Mouse (Mus musculus): ENCODE measurements at regions not wholly inside any gene's neighbourhood (a gene's known extent, or its start where the extent isn't known, plus 50 kb on each side); places are given as distances from the start of the nearest gene placed in this dataset.

DNA sequence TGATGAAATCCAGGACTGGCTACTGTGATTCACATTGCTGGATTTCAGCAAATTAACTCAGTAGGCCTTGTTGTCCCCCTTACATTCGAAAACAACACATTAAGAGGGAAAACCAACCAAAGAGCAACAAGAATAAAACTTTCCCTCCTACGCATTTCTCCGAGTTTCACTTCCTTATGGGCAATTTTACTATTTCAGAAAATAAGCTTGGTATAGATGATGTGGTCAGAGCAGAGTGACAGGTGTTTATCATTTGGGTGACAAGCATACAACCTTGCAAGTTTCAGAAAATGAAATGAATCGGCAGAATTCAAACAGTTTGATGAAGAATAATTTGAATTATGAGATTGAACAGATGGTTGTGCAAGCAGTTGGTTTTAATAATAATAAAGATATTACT is 220.6 kb downstream of the Etaa1 start:
- no peak for TF ChIP-seq GATA1 (IDR thresholded peaks at IDR 0.05; ENCODE audit: borderline replicate concordance, low read length)
- no peak for TF ChIP-seq POLR2AphosphoS5 (IDR thresholded peaks at IDR 0.05; ENCODE audit: insufficient replicate concordance, low read depth, low read length)
- no peak for TF ChIP-seq CTCF (IDR thresholded peaks at IDR 0.05; ENCODE audit: low read depth, low read length)
- no peaks in the 10 kb centered on the region for H3K27me3 ChIP-seq (ENCODE audit: insufficient read depth, low read length)
- H3K4me3 ChIP-seq (ENCODE audit: low read depth, low read length) = no peak overlapping the region
- DNase-seq (ENCODE audit: low spot score) (no peak), ATAC-seq (ENCODE audit: extremely low read depth, insufficient number of reproducible peaks, low FRiP score, poor library complexity, severe bottlenecking) (no peak)
- H3K4me1 ChIP-seq (ENCODE audit: insufficient read depth, low read depth, low read length) = no peaks in the 10 kb centered on the region
- H3K9me3 ChIP-seq (replicated peaks) = no peaks in the 10 kb centered on the region
- no peaks in the 10 kb centered on the region for H3K36me3 ChIP-seq (replicated peaks)

DNA sequence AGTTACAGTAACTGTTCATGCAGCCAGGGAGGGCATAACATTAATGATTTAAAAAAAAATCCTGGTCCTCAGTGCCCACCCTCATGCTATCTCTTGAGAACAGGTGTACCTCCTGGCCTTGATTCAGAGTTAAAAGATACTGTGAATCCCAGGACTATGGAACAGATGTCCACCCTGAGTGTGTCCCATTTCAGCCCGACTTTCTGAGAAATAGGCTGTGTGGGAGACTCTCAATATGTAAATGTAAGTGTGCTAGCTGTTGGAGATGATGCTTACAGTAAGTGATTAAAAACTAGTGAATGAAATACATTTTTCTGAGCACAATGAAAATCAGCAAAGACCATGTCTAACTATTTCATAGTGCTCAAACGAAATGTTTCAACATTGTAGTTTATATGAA is 219.2 kb downstream of the Etaa1 start:
- TF ChIP-seq TAL1 (conservative IDR thresholded peaks at IDR 0.05; ENCODE audit: low read depth, low read length) (no peak), POLR2AphosphoS5 (IDR thresholded peaks at IDR 0.05; ENCODE audit: insufficient replicate concordance, low read depth, low read length) (no peak), GATA1 (IDR thresholded peaks at IDR 0.05; ENCODE audit: borderline replicate concordance, low read length) (no peak), GATA2 (IDR thresholded peaks at IDR 0.05; ENCODE audit: borderline replicate concordance, low read depth, low read length) (no peak), CTCF (IDR thresholded peaks at IDR 0.05; ENCODE audit: low read depth, low read length) (no peak)
- ATAC-seq (ENCODE audit: extremely low read depth, insufficient number of reproducible peaks, low FRiP score, poor library complexity, severe bottlenecking) = no peak
- no peaks in the 10 kb centered on the region for H3K4me1 ChIP-seq (ENCODE audit: insufficient read depth, low read depth, low read length)

DNA sequence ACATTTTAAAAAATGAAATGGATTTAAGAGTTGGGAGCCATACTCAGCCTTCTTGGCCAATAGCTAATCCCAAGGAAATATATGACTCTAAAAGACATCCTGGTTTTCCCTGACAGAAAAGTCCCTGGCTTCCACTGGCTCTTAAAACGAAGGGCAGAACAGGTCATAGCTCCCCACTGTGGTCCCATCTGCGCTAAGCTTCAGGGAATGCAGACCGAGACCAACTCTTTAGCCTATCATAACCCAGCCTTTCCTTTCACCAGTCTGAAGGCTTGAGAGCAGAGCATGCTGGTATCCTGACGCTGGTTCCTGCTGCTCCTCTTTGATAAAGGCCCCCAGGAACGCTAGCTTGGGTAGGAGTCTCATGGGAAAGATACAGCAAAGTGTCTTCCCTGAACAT is 214.8 kb downstream of the Etaa1 start:
- TF ChIP-seq TAL1 (conservative IDR thresholded peaks at IDR 0.05; ENCODE audit: low read depth, low read length) (no peak), POLR2AphosphoS5 (IDR thresholded peaks at IDR 0.05; ENCODE audit: insufficient replicate concordance, low read depth, low read length) (no peak), GATA1 (IDR thresholded peaks at IDR 0.05; ENCODE audit: borderline replicate concordance, low read length) (no peak), GATA2 (IDR thresholded peaks at IDR 0.05; ENCODE audit: borderline replicate concordance, low read depth, low read length) (no peak)
- ATAC-seq (ENCODE audit: extremely low read depth, insufficient number of reproducible peaks, low FRiP score, poor library complexity, severe bottlenecking) (no peak), DNase-seq (ENCODE audit: low spot score) (no peak)
- no peaks in the 10 kb centered on the region for H3K36me3 ChIP-seq (replicated peaks)
- no peak overlapping the region for H3K4me3 ChIP-seq (ENCODE audit: low read depth, low read length)
- H3K9me3 ChIP-seq (replicated peaks) = no peaks in the 10 kb centered on the region
- no peaks in the 10 kb centered on the region for H3K4me1 ChIP-seq (ENCODE audit: insufficient read depth, low read depth, low read length)
- no peaks in the 10 kb centered on the region for H3K27me3 ChIP-seq (ENCODE audit: insufficient read depth, low read length)

More for the DNA sequence above, 219.2 kb downstream of the Etaa1 start:
- Histone ChIP-seq H3K4me3 (ENCODE audit: low read depth, low read length) (no peak overlapping the region), H3K36me3 (replicated peaks) (no peaks in the 10 kb centered on the region), H3K27me3 (ENCODE audit: insufficient read depth, low read length) (no peaks in the 10 kb centered on the region), H3K9me3 (replicated peaks) (no peaks in the 10 kb centered on the region)
- DNase-seq (ENCODE audit: low spot score) = no peak

DNA sequence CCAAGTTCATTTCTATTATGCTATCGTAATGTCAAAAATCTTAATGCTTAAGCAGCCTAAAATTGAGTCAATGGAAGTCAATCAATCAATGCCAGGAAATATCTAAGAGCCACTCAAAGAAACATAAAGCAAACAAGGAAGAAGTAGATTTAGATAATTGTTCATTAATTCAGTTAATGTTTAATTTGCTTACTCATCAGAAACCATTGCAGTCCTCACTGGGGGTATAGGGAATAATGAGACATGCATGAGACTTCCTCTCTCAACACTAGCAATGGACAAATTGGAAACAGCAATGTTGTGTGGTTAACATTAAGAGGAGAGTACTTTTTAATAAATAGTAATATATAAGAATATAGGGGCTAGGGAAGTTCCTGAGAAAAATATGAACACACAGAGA is 209.9 kb downstream of the Etaa1 start:
- Histone ChIP-seq H3K4me1 (ENCODE audit: insufficient read depth, low read depth, low read length) (no peaks in the 10 kb centered on the region), H3K4me3 (ENCODE audit: low read depth, low read length) (no peak overlapping the region), H3K27me3 (ENCODE audit: insufficient read depth, low read length) (no peaks in the 10 kb centered on the region), H3K36me3 (replicated peaks) (no peaks in the 10 kb centered on the region), H3K9me3 (replicated peaks) (no peaks in the 10 kb centered on the region)
- DNase-seq (ENCODE audit: low spot score) (no peak), ATAC-seq (ENCODE audit: extremely low read depth, insufficient number of reproducible peaks, low FRiP score, poor library complexity, severe bottlenecking) (no peak)
- TF ChIP-seq TAL1 (conservative IDR thresholded peaks at IDR 0.05; ENCODE audit: low read depth, low read length) (no peak), CTCF (IDR thresholded peaks at IDR 0.05; ENCODE audit: low read depth, low read length) (no peak), GATA1 (IDR thresholded peaks at IDR 0.05; ENCODE audit: borderline replicate concordance, low read length) (no peak), GATA2 (IDR thresholded peaks at IDR 0.05; ENCODE audit: borderline replicate concordance, low read depth, low read length) (no peak), POLR2AphosphoS5 (IDR thresholded peaks at IDR 0.05; ENCODE audit: insufficient replicate concordance, low read depth, low read length) (no peak)

DNA sequence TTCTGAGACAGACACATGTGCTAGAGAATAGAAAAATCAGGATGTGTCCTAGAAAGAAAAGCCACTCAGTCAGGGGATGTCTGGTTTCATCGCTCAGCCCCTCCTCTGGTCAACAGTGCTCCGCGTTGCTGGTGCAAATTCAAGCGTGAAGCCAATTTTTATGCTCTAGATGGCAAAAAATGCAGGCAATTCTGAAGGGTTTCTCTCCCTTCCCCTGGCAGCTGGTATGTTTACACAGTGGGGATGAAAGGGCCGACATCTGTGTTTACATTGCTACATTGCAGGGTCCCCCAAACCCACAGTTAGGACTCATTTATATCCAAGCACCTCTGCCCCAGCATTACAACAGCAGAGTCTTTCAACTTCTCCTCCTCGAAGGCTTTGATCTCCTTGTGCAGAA is 203.3 kb downstream of the Etaa1 start:
- Histone ChIP-seq H3K9me3 (replicated peaks) (no peaks in the 10 kb centered on the region), H3K27me3 (ENCODE audit: insufficient read depth, low read length) (no peaks in the 10 kb centered on the region), H3K4me1 (ENCODE audit: insufficient read depth, low read depth, low read length) (no peaks in the 10 kb centered on the region), H3K4me3 (ENCODE audit: low read depth, low read length) (no peak overlapping the region), H3K36me3 (replicated peaks) (no peaks in the 10 kb centered on the region)
- DNase-seq (ENCODE audit: low spot score) (no peak), ATAC-seq (ENCODE audit: extremely low read depth, insufficient number of reproducible peaks, low FRiP score, poor library complexity, severe bottlenecking) (no peak)
- TF ChIP-seq CTCF (IDR thresholded peaks at IDR 0.05; ENCODE audit: low read depth, low read length) = no peak
- TF ChIP-seq GATA2 (IDR thresholded peaks at IDR 0.05; ENCODE audit: borderline replicate concordance, low read depth, low read length) = no peak
- TF ChIP-seq POLR2AphosphoS5 (IDR thresholded peaks at IDR 0.05; ENCODE audit: insufficient replicate concordance, low read depth, low read length) = no peak
- no peak for TF ChIP-seq GATA1 (IDR thresholded peaks at IDR 0.05; ENCODE audit: borderline replicate concordance, low read length)
- no peak for TF ChIP-seq TAL1 (conservative IDR thresholded peaks at IDR 0.05; ENCODE audit: low read depth, low read length)

DNA sequence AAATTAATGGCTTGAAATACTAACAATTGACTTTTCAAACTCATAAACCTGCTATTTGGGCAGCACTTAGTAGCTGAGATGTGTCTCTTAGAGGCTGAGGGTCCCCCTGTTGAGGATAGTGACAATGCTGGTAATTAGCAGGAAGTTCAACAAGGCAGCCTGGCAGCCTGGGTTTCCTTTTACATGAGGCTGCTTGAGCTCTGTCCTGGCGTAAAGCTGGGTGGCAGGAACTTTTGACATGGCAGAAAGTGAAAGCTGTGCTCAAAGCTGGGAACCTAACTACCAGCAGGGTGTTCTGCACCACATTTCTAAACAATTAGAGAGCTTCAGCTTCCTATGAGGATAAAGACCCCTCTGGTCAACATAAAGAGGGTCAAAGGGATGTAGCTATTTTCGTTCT is 194.5 kb downstream of the Etaa1 start:
- H3K4me3 ChIP-seq (ENCODE audit: low read depth, low read length) = no peak overlapping the region
- H3K27me3 ChIP-seq (ENCODE audit: insufficient read depth, low read length) = no peaks in the 10 kb centered on the region
- no peaks in the 10 kb centered on the region for H3K4me1 ChIP-seq (ENCODE audit: insufficient read depth, low read depth, low read length)
- no peak for ATAC-seq (ENCODE audit: extremely low read depth, insufficient number of reproducible peaks, low FRiP score, poor library complexity, severe bottlenecking)
- no peak for TF ChIP-seq TAL1 (conservative IDR thresholded peaks at IDR 0.05; ENCODE audit: low read depth, low read length)
- TF ChIP-seq GATA2 (IDR thresholded peaks at IDR 0.05; ENCODE audit: borderline replicate concordance, low read depth, low read length) = no peak
- no peak for TF ChIP-seq CTCF (IDR thresholded peaks at IDR 0.05; ENCODE audit: low read depth, low read length)
- TF ChIP-seq GATA1 (IDR thresholded peaks at IDR 0.05; ENCODE audit: borderline replicate concordance, low read length) = no peak
- TF ChIP-seq POLR2AphosphoS5 (IDR thresholded peaks at IDR 0.05; ENCODE audit: insufficient replicate concordance, low read depth, low read length) = no peak
- H3K9me3 ChIP-seq (replicated peaks) = no peaks in the 10 kb centered on the region
- no peak for DNase-seq (ENCODE audit: low spot score)
- no peaks in the 10 kb centered on the region for H3K36me3 ChIP-seq (replicated peaks)

DNA sequence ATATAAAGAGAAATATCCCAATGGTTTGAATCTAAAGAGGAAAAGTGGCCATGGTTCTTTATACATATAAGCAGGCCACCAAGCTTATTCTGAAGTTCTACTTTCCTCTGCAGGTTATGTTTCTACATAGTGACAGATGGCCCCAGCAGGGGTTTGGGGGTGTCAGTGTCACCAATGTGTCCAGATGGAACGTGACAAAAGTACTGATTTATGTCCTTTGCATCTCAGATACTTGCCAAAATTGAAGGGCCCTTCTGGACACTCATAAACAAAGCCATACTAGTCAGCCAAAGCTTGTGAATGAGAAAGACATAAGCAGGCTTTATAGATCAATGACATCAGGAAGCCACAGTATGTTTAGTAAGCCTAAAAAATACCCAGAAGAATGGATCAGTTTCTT is 190.3 kb downstream of the Etaa1 start:
- no peak for ATAC-seq (ENCODE audit: extremely low read depth, insufficient number of reproducible peaks, low FRiP score, poor library complexity, severe bottlenecking)
- no peaks in the 10 kb centered on the region for H3K36me3 ChIP-seq (replicated peaks)
- no peaks in the 10 kb centered on the region; the same call in 1 of the 2 replicates for H3K4me1 ChIP-seq (ENCODE audit: insufficient read depth, low read depth, low read length)
- H3K4me3 ChIP-seq (ENCODE audit: low read depth, low read length) = no peak overlapping the region
- no peak for DNase-seq (ENCODE audit: low spot score)
- TF ChIP-seq TAL1 (conservative IDR thresholded peaks at IDR 0.05; ENCODE audit: low read depth, low read length) = no peak
- no peaks in the 10 kb centered on the region for H3K9me3 ChIP-seq (replicated peaks)
- no peaks in the 10 kb centered on the region for H3K27me3 ChIP-seq (ENCODE audit: insufficient read depth, low read length)

Measured in G1E (cell line).